Mouse (Mus musculus): ENCODE measurements around the gene Gm42906.

GRCm38 (mm10) chr5:151379210-151379609 lies 48.8 kb downstream of the Gm42906 start:
- TF ChIP-seq POLR2A (IDR thresholded peaks at IDR 0.05; ENCODE audit: insufficient read depth, low read length) (no peak), EP300 (IDR thresholded peaks at IDR 0.05; ENCODE audit: insufficient read depth, low read depth, low read length) (no peak), CTCF (IDR thresholded peaks at IDR 0.05; ENCODE audit: low read depth, low read length) (no peak)
